Mouse (Mus musculus) gastrocnemius, adult 18-20 months (tissue): ENCODE measurements around the gene Slfn4. TPM values are rescaled to one million over a fixed set of nuclear protein-coding genes. Genes with fewer than 3 reads are reported as not detected.
"Not testable (repeated sequence)": the region's sequence is repeated elsewhere in the genome, so short reads cannot be mapped to it uniquely, and the experiment has no call there.

Source experiments
- DNase-seq: peaks from one replicate; pipeline ENCODE4 v3.0.0; 2021; ENCODE audit warnings: low spot score
- long read RNA-seq, 2 experiments: library from polyadenylated mRNA; stranded (forward); transcript quantifications; one replicate each; pipeline ENCODE4 v2.0.0; 2021
- total RNA-seq, 2 experiments: library from RNA; stranded (reverse); gene quantifications; 2 replicates each; pipeline ENCODE4 v1.2.3; 2021

Gene Slfn4
- total RNA-seq, result under 1 TPM in 1 of 2 experiments, not detected in 1; 0.14 TPM
- long read RNA-seq, experiment 1, result 0 reads
- long read RNA-seq, experiment 2, result 0 reads

DNA sequence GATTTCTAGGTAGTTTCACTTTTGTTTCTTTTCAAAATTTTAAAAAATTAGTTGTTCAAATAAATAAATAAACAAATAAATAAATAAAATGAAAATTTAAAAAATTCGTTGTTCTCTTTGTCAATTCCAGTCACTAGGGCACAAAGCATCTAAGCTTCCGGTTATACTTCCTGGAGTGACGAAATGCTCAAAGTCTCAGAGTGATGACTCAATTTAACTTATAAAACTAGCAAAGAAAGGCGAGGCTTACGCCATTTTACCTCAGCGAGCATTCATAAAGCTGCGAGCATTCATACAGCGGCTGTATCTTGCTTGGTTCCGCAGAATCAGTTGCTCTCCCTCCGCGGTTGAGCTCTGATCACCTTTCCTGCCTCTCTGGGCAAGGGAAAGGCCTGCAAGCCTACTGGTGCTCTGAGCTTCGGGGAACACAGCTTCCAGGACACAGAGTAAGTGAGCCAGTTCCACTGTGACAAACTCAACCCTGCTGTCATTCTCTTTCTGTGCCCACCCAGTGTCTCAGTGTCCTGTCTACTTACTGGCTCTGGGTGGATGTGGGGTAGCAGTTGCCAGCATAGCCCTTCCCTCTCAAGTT lies at the start of gene Slfn4:
Gene Slfn4, plus strand, starts transcription at position 239 of the 592 bp plus-strand sequence.
- no peak for DNase-seq

DNA sequence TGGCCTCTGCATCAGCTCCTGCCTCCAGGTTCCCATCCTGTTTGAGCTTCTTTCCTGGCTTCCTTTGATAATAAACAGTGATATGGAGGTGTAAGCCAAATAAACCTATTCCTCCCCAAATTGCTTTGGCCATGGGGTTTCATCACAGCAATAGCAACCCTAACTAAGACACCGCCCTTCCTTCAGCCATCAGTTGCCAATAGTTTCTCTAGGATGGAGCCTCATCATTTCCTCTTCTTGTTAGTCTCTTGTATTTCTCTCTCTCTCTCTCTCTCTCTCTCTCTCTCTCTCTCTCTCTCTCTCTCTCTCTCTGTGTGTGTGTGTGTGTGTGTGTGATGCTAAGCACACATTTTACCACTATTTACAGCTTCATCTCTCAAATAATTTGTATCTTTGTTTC lies 49.4 kb upstream of the Slfn4 start:
- DNase-seq, result not testable (repeated sequence)

GRCm38 (mm10) chr11:83137253-83137652 lies 37.7 kb upstream of the Slfn4 start:
- not testable (repeated sequence) for DNase-seq

DNA sequence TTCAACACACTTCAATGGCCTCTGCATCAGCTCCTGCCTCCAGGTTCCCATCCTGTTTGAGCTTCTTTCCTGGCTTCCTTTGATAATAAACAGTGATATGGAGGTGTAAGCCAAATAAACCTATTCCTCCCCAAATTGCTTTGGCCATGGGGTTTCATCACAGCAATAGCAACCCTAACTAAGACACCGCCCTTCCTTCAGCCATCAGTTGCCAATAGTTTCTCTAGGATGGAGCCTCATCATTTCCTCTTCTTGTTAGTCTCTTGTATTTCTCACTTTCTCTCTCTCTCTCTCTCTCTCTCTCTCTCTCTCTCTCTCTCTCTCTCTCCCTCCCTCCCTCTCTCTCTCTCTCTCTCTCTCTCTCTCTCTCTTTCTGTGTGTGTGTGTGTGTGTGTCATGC lies 26.0 kb upstream of the Slfn4 start:
- DNase-seq, result not testable (repeated sequence)

DNA sequence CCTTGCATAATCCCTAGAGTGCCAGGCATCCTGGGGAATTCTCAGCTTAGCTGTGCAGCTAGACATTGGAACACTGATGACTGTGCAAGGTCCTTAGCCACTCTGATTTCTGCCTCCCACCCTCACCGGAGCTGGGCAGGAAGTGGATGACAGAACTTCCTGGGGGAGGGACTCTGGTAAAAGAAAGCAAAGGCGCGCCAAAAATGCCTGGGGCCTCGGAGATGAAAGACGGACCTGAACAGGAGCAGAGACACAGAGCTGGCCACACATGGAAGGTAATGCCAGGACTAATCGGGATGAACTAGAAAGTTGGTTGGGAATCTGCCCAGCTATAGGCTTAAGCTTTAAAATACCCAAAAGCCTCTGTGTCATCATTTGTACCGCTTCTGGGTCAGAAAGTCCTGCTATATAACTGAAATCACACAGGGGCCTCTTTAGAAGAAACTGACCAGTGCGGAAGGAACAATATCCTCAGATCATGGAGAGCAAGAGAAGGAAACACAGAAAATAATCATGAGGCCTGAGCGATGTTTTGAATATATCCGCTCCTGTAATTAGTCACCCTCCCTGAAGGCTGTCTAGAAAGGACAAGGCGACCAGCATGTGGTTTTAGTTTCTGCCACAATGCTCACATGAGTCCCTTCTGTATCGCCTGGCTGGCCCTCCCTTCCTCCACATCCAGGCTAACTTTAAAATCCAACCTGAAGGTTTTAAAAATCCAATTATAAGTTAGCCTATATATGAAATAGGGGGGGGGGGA lies 16.3 kb downstream of the Slfn4 start, which contains the start of gene Slfn3:
Gene Slfn3, plus strand, starts transcription at position 197 of the 760 bp plus-strand sequence.
- DNase-seq, result peak; percentile 12

- DNase-seq, result no peak
These were observed 17.0 kb downstream of the Slfn4 start for GRCm38 (mm10) chr11:83192001-83192400.

DNA sequence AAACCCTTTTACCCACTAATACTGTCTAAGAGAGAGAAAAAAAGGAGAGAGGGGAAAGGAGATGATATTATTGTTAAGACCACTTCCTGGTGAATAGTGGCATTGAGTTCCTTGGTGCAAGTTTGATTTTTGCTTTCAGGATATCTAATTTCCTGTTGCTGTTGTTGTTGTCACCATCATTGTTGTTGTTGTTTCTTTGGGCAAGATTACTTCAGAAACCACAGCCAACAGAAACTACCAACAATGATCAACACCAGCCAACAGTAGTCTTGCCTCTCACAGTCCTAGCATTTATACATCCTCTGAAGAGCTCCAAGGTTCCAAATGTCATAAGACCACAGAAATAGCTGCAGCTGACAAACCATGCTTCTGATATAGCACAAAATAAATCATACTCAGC lies 30.0 kb downstream of the Slfn4 start:
- no peak for DNase-seq

DNA sequence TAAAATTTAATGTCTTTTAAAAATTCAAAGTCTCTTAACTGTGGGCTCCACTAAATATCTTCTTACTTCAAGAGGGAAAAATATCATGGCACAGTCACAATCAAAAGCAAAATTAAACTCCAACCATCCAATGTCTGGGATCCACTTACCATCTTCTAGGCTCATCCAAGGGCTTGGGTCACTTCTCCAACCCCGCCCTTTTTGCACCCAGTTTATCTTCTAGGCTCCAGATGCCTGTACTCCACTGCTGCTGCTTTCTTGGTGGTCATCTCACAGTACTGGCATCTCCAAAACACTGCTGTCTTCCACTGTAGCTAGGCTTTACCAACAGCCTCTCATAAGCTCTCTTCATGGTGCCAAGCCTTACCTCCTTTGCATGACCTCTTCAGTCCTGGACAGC lies 41.1 kb downstream of the Slfn4 start:
- no peak for DNase-seq

- DNase-seq, result no peak
These were observed 46.4 kb downstream of the Slfn4 start for GRCm38 (mm10) chr11:83221328-83221877.

DNA sequence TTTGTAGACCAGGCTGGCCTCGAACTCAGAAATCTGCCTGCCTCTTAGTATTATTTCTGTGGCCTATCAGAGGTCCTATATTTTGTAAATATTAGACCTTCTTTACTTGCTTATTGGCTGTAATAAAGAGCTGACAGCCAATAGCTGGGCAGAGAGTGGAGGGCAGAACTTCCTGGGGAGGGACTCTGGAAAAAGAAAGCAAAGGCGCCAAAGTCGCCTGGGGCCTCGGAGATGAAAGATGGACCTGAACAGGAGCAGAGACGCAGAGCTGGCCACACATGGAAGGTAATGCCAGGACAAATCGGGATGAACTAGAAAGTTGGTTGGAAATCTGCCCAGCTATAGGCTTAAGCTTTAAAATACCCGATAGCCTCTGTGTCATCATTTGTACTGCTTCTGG lies 48.4 kb downstream of the Slfn4 start:
- DNase-seq, result peak; percentile 1

DNA sequence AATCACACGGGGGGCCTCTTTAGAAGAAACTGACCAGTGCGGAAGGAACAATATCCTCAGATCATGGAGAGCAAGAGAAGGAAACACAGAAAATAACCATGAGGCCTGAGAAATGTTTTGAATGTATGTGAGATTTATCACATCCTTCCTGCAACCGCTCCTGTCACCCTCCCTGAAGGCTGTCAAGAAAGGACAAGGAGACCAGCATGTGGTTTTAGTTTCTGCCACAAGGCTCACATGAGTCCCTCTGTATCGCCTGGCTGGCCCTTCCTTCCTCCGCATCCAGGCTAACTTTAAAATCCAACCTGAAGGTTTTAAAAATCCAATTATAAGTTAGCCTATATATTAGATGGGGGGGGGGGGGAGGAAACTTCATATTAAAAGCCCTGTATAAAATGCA lies 48.8 kb downstream of the Slfn4 start:
- DNase-seq, result not testable (repeated sequence)

DNA sequence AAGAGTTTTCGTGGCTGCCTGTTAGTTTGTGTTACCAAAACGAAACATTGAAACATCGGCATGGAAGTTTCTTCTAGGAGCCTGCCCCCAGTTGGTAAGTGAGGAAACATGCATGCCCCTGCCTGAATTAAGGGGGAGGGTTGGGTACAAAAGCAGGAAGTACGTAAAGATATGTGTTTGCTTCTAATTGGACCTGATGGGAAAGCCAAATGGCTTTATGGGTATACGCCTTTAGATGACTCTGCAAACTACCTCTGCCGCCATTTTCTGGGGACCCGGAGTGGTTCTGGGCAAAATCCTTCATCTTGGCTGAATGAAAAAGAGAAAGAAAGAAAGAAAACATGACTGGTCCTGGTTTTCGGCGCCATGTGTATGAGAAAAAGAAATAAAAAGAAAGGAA lies 49.2 kb downstream of the Slfn4 start:
- no peak for DNase-seq

DNA sequence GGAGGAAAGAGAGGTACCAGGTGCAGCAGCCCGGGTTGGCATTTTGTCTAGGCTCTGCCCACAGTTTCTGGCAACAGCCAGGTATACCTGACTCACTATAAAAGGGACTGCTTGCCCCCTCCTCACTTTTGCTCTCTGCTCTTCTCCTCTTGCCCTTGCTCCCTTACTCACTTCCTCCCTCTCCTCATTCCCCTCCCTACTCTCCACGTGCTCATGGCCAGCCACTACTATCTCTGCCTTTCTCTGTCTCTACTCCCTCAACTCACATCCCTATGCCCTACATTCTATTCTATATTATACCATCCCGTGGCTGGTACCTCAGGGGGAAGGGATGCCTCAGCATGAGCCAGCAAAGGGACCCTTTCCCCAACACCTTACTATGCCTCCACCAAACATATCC lies 49.8 kb downstream of the Slfn4 start:
- DNase-seq, result no peak

DNA sequence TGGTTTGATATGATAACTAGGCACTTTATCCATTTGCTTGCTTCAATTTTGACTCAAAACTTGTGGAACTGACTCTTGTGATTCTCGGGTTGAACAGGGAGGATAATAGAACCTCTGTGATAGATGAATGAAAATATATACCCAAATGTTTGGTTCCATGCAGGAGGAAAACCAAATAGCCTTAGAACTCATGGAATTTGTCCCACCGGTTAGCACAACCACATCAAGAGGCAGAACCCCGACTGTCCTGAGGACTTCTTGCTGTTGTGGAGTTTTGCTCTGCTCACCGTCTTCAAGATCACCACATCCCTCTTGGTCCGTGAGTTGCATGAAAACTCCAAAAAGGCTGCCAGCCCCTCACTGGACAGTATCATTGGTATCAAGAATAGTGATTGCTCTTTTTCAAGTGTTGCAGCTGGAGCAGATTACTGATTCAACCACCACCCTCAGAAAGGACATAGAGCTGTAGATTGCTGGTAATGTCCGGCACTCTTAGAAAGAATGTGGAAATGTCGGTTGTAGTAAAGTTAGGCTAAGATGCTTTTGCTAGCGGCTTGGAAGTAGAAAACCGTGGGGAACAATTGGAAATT lies 50.5 kb downstream of the Slfn4 start:
- no peak for DNase-seq

DNA sequence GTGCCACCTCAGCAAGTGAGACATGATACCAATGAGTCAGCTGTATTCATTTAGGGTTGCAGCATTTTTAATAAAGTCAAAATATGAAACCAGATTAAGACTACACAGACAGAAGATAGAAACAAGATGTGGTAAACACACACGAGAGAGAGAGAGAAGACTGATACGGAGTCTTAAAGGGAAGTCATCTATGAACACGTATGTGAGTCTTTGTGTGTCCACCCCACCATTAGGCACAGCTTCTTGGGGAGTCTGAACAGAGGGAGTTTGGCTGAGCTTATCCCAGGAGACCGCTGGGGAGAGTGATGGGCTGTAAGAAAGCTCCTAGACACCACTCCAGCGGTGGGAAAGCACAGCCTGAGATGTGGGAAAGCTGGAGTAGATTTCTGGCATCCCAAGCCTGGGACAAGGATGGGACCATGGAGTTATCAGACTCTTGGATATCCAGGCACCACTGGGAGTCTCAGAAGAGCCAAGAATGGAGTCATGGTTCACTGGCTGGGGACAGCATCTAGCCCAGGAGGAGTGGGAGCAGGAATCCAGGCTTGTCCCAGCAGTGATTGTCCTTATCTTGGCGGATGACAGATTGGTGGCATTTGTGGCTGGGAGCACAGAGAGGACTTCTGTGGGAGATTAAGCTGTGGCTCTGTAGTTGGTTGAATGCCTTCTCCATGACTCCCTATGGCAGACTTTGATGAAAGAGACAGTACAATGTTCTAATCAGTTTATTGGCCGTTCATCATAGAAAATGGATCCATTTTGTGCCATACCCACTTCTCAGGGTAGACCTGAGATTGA lies 53.1 kb downstream of the Slfn4 start:
- no peak for DNase-seq

- DNase-seq, result no peak
These were observed 56.0 kb downstream of the Slfn4 start for GRCm38 (mm10) chr11:83230966-83231365.

DNA sequence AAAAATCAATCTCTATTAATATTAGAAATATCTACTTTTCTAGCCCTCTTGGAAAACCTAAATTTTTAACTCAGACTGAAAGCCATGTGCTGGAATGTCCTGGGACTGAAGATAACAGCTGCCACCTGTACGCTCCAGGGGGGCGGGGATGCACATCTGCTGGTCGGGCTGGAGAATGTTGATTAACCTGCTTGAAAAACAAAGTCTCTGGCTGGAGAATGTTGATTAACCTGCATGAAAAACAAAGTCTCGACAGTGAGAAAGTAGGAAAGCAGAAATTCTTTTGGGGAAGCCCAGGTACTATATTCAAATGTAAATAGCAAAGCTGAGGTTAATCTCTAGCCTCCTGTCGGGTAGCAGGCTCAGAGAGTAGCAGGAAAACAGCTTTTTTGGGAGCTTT lies 58.6 kb downstream of the Slfn4 start:
- not testable (repeated sequence) for DNase-seq

DNA sequence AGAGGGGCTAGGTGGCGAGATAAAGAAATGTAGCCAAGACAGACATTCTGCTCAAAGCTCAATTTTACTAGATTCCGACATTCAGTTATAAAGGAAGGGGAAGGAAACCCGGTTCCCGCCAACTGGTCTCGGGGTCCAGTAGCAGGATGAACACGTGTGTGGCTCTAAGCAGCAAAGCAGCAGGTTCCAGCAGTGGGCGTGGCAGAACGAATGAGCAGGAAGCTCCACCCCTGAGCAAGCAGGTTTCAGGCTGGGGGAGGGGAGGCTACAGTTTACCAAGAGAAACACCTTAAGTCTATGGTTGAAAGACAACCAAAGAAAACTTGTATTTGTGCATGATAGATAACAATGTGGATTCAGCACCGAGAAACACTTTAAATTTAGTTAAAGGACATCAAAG lies 62.4 kb downstream of the Slfn4 start:
- DNase-seq, result not testable (repeated sequence)

DNA sequence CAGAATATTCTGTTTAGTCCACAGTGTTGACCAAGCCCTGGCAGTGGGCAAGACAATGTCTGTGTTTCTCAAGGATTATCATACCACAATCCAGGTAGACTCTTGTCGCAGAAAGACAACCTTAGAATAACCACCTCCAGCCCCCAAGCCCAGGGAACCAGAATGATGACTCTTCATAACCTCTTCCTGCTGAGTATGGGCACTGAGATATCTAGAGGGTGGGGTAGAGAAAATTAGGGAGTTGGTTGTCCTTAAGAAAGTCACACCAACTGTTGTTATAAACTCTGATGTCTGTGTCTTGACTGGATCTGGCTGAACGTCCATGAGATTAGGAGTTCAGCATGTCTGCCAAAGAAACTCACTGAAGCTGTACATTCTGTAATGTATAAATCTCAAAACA lies 63.4 kb downstream of the Slfn4 start:
- no peak for DNase-seq

DNA sequence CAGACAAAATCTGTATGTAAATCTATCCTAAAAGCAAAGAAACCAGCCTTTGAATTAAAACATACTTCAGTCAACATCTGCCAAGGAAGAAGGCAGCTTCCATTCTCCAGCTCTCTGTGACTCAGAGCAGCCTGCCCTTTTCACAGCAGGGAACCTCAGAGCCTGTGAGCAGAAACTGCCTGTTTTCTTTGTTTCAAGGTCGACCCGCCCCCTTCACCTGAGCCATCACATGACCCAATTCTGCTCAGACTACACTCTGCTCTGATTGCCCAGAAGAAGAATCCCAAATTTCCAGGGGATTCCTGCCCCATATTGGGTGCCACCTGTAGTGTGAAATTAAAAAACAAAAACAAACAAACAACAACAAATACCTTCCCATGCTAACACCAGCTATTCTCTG lies 64.8 kb downstream of the Slfn4 start:
- no peak for DNase-seq
